Mouse (Mus musculus) MEL (cell line): ENCODE data around the gene Casq1. TPM values are rescaled to one million over a fixed set of nuclear protein-coding genes. Genes with fewer than 3 reads are reported as not detected.

Experiments
- DNase-seq: peaks from one replicate; pipeline ENCODE4 v3.0.0; 2011; ENCODE audit warnings: low read depth, low spot score
- H3K27ac ChIP-seq: 2 replicates; pipeline ENCODE4 v1.5.1; 2012; ENCODE audit warnings: low read depth, mild to moderate bottlenecking, control low read depth, low read length, moderate library complexity; ENCODE audit not compliant: control insufficient read depth
- H3K27me3 ChIP-seq, 2 experiments: fragments of 150-350 bp in 1 of 2; sonication (generic) in 1 of 2; 2 replicates each; pipeline ENCODE4 v1.6.1; 2012; ENCODE audit warnings: low read length in 2 of 2, mild to moderate bottlenecking in 2 of 2, improper control_type of control experiment in 1 of 2, moderate library complexity in 1 of 2; ENCODE audit not compliant: insufficient read depth in 2 of 2, control insufficient read depth in 1 of 2
- H3K36me3 ChIP-seq, 2 experiments: 2 replicates each; pipeline ENCODE4 v1.6.1; 2012 to 2014; ENCODE audit warnings: low read length in 2 of 2, improper control_type of control experiment in 1 of 2, inconsistent platforms in 1 of 2, mild to moderate bottlenecking in 1 of 2; ENCODE audit not compliant: insufficient read depth in 2 of 2, control insufficient read depth in 1 of 2
- H3K4me1 ChIP-seq, 2 experiments: fragments of 150-350 bp in 1 of 2; sonication (generic) in 1 of 2; 2 replicates each; pipeline ENCODE4 v1.6.1; 2012; ENCODE audit warnings: low read length in 2 of 2, improper control_type of control experiment in 1 of 2, mild to moderate bottlenecking in 1 of 2; ENCODE audit not compliant: insufficient read depth in 2 of 2, control insufficient read depth in 1 of 2
- H3K4me3 ChIP-seq, 2 experiments: fragments of 150-350 bp in 1 of 2; sonication (generic) in 1 of 2; 2 replicates each; pipeline ENCODE4 v1.5.1; 2012; ENCODE audit warnings: low read depth in 2 of 2, low read length in 2 of 2, mild to moderate bottlenecking in 2 of 2, moderate library complexity in 2 of 2, control low read depth in 1 of 2, improper control_type of control experiment in 1 of 2; ENCODE audit not compliant: control insufficient read depth in 1 of 2, insufficient read depth in 1 of 2
- H3K79me2 ChIP-seq: 2 replicates; pipeline ENCODE4 v1.6.1; 2012; ENCODE audit warnings: mild to moderate bottlenecking, low read length, moderate library complexity; ENCODE audit not compliant: control insufficient read depth, poor library complexity, insufficient read depth
- H3K9ac ChIP-seq: 2 replicates; pipeline ENCODE4 v1.6.1; 2012; ENCODE audit warnings: low read depth, mild to moderate bottlenecking, control low read depth, low read length, moderate library complexity; ENCODE audit not compliant: control insufficient read depth, poor library complexity, severe bottlenecking
- H3K9me3 ChIP-seq: fragments of 150-350 bp; sonication (generic); replicated peaks from 2 replicates; pipeline ENCODE4 v1.6.1; 2012; ENCODE audit warnings: mild to moderate bottlenecking, low read length, improper control_type of control experiment, moderate library complexity; ENCODE audit not compliant: insufficient read depth
- BHLHE40 ChIP-seq: IDR thresholded peaks from 2 replicates; pipeline ENCODE4 v1.6.1; 2012; ENCODE audit warnings: low read depth, mild to moderate bottlenecking, inconsistent platforms, low read length, improper control_type of control experiment, borderline replicate concordance
- CTCF ChIP-seq, 3 experiments: IDR thresholded peaks in 2 of 3; conservative IDR thresholded peaks in 1 of 3; 2 replicates each; pipeline ENCODE4 v1.5.1; 2011 to 2012; ENCODE audit warnings: low read length in 3 of 3, low read depth in 2 of 3, mild to moderate bottlenecking in 2 of 3, improper control_type of control experiment in 1 of 3, inconsistent platforms in 1 of 3, mixed read lengths in 1 of 3, moderate library complexity in 1 of 3; ENCODE audit not compliant: control insufficient read depth in 1 of 3, insufficient read depth in 1 of 3, poor library complexity in 1 of 3, severe bottlenecking in 1 of 3
- ELF1 ChIP-seq: IDR thresholded peaks from 2 replicates; pipeline ENCODE4 v1.6.1; 2014; ENCODE audit warnings: low read depth, mild to moderate bottlenecking, inconsistent platforms, low read length, improper control_type of control experiment, moderate library complexity
- EP300 ChIP-seq, 2 experiments: IDR thresholded peaks; 2 replicates each; pipeline ENCODE4 v1.6.1; 2011; ENCODE audit warnings: improper control_type of control experiment in 2 of 2, low read length in 2 of 2, low read depth in 1 of 2, mild to moderate bottlenecking in 1 of 2
- GABPA ChIP-seq: IDR thresholded peaks from 2 replicates; pipeline ENCODE4 v1.6.1; 2012; ENCODE audit warnings: low read depth, mild to moderate bottlenecking, inconsistent platforms, low read length, improper control_type of control experiment, moderate library complexity
- GATA1 ChIP-seq: IDR thresholded peaks from 2 replicates; pipeline ENCODE4 v1.6.1; 2011; ENCODE audit warnings: low read depth, low read length, improper control_type of control experiment
- JUND ChIP-seq: IDR thresholded peaks from 2 replicates; pipeline ENCODE4 v1.6.1; 2011; ENCODE audit warnings: low read depth, mild to moderate bottlenecking, improper control_type of control experiment, low read length
- KAT2A ChIP-seq: conservative IDR thresholded peaks from 2 replicates; pipeline ENCODE4 v1.6.1; 2012; ENCODE audit warnings: low read depth, low read length, improper control_type of control experiment, inconsistent platforms
- MAFK ChIP-seq: IDR thresholded peaks from 2 replicates; pipeline ENCODE4 v1.6.1; 2011; ENCODE audit warnings: low read depth, mild to moderate bottlenecking, low read length, improper control_type of control experiment, borderline replicate concordance
- MAX ChIP-seq: IDR thresholded peaks from 2 replicates; pipeline ENCODE4 v1.6.1; 2011; ENCODE audit warnings: low read length, improper control_type of control experiment
- MAZ ChIP-seq: IDR thresholded peaks from 2 replicates; pipeline ENCODE4 v1.6.1; 2012; ENCODE audit warnings: low read depth, mild to moderate bottlenecking, inconsistent platforms, low read length, improper control_type of control experiment
- MEF2A ChIP-seq: IDR thresholded peaks from 2 replicates; pipeline ENCODE4 v1.6.1; 2014; ENCODE audit warnings: low read depth, mild to moderate bottlenecking, inconsistent platforms, low read length, improper control_type of control experiment; ENCODE audit not compliant: poor library complexity, insufficient replicate concordance, severe bottlenecking; ENCODE audit errors: extremely low read depth
- MYB ChIP-seq: IDR thresholded peaks from 2 replicates; pipeline ENCODE4 v1.6.1; 2011; ENCODE audit warnings: mild to moderate bottlenecking, low read depth, low read length, improper control_type of control experiment
- MYC ChIP-seq: IDR thresholded peaks from 2 replicates; pipeline ENCODE4 v1.6.1; 2011; ENCODE audit warnings: low read depth, mild to moderate bottlenecking, low read length, improper control_type of control experiment, moderate library complexity
- NRF1 ChIP-seq: IDR thresholded peaks from 2 replicates; pipeline ENCODE4 v1.6.1; 2014; ENCODE audit warnings: low read depth, mild to moderate bottlenecking, inconsistent platforms, low read length, improper control_type of control experiment, moderate library complexity; ENCODE audit not compliant: poor library complexity, insufficient read depth, severe bottlenecking
- POLR2AphosphoS5 ChIP-seq: IDR thresholded peaks from 2 replicates; pipeline ENCODE4 v1.6.1; 2012; ENCODE audit warnings: low read depth, borderline replicate concordance, mild to moderate bottlenecking, inconsistent platforms, low read length, moderate library complexity, mixed read lengths
- RAD21 ChIP-seq: IDR thresholded peaks from 2 replicates; pipeline ENCODE4 v1.6.1; 2011; ENCODE audit warnings: mild to moderate bottlenecking, low read depth, low read length, improper control_type of control experiment
- SMC3 ChIP-seq: IDR thresholded peaks from 2 replicates; pipeline ENCODE4 v1.6.1; 2011; ENCODE audit warnings: low read depth, low read length, improper control_type of control experiment
- TCF12 ChIP-seq: IDR thresholded peaks from 2 replicates; pipeline ENCODE4 v1.6.1; 2014; ENCODE audit warnings: low read depth, mild to moderate bottlenecking, inconsistent platforms, low read length, improper control_type of control experiment, moderate library complexity
- UBTF ChIP-seq: IDR thresholded peaks from 2 replicates; pipeline ENCODE4 v1.6.1; 2012; ENCODE audit warnings: low read depth, mild to moderate bottlenecking, inconsistent platforms, low read length, improper control_type of control experiment, moderate library complexity, borderline replicate concordance; ENCODE audit not compliant: insufficient read depth
- USF1 ChIP-seq: IDR thresholded peaks from 2 replicates; pipeline ENCODE4 v1.6.1; 2014; ENCODE audit warnings: low read depth, mild to moderate bottlenecking, inconsistent platforms, low read length, improper control_type of control experiment, moderate library complexity
- ZKSCAN1 ChIP-seq: IDR thresholded peaks from 2 replicates; pipeline ENCODE4 v1.6.1; 2012; ENCODE audit warnings: low read depth, mild to moderate bottlenecking, inconsistent platforms, low read length, improper control_type of control experiment, moderate library complexity
- polyA plus RNA-seq, 2 experiments: library from polyadenylated mRNA; stranded (reverse) in 1 of 2; unstranded in 1 of 2; fragments of >175 nt in 1 of 2; fragments of >200 nt in 1 of 2; gene quantifications; 2 replicates each; pipeline versions ENCODE4 v1.2.1 to v1.2.4; 2012; ENCODE audit warnings: low replicate concordance in 2 of 2, low read depth in 1 of 2; ENCODE audit not compliant: insufficient read length in 2 of 2, insufficient read depth in 1 of 2, missing spikeins in 1 of 2
- total RNA-seq: library from RNA; depleted of rRNA; stranded (reverse); fragments of 300-350 nt; gene quantifications from 2 replicates; pipeline ENCODE4 v1.2.3, GENCODE M21; 2012

Gene Casq1
- total and polyA plus RNA-seq, 3 experiments, result 0.21 TPM; not detected in 2

- Histone ChIP-seq H3K27ac (no peak overlapping the region), H3K27me3 (no peaks in the 10 kb centered on the region), H3K4me3 (no peak overlapping the region), H3K9me3 (no peaks in the 10 kb centered on the region), H3K4me1 (peaks cover 3 to 7% of the 10 kb centered on the region in 2 experiments), H3K9ac (no peak overlapping the region), H3K36me3 (peaks cover 0 to 1% of the 10 kb centered on the region in 2 experiments; a peak in 1 of 4 replicates), H3K79me2 (no peaks in the 10 kb centered on the region)
- no peak for TF ChIP-seq MAFK
- no peak for TF ChIP-seq NRF1
- TF ChIP-seq USF1, result no peak
- TF ChIP-seq MYB, result no peak
- TF ChIP-seq ELF1, result no peak
- no peak for TF ChIP-seq JUND
- no peak for TF ChIP-seq GABPA
- TF ChIP-seq POLR2AphosphoS5, result no peak
- no peak for TF ChIP-seq EP300 (IDR thresholded peaks at IDR 0.05; ENCODE audit: low read depth in 1 of 2, low read length in 2 of 2)
- TF ChIP-seq KAT2A, result no peak
- no peak for TF ChIP-seq MAZ
- no peak for TF ChIP-seq ZKSCAN1
- TF ChIP-seq GATA1, result no peak
- DNase-seq, result no peak
Observed at GRCm38 (mm10) chr1:172201967-172202880, 17.4 kb downstream of the Casq1 start.

GRCm38 (mm10) chr1:172200871-172201447 is 18.7 kb downstream of the Casq1 start:
- TF ChIP-seq MYB (no peak), EP300 (IDR thresholded peaks at IDR 0.05; ENCODE audit: low read depth in 1 of 2, low read length in 2 of 2) (no peak), GABPA (no peak), TCF12 (no peak), NRF1 (no peak), RAD21 (no peak), MEF2A (no peak), CTCF (IDR thresholded peaks at IDR 0.05 in 2 of 3, conservative IDR thresholded peaks at IDR 0.05 in 1 of 3; ENCODE audit: control insufficient read depth in 1 of 3, insufficient read depth in 1 of 3, low read depth in 2 of 3, low read length in 3 of 3, poor library complexity in 1 of 3, severe bottlenecking in 1 of 3) (no peak), BHLHE40 (no peak), UBTF (no peak), SMC3 (no peak), MYC (no peak), MAX (no peak)
- no peak overlapping the region for H3K9ac ChIP-seq
- H3K4me3 ChIP-seq, result no peak overlapping the region
- H3K27ac ChIP-seq, result no peak overlapping the region
- peaks cover 3% of the 10 kb centered on the region in 2 experiments; a peak in 3 of 4 replicates for H3K4me1 ChIP-seq
- no peak for DNase-seq
- peaks cover 0 to 1% of the 10 kb centered on the region in 2 experiments; a peak in 1 of 4 replicates for H3K36me3 ChIP-seq
- no peaks in the 10 kb centered on the region for H3K79me2 ChIP-seq
- no peaks in the 10 kb centered on the region for H3K9me3 ChIP-seq
- no peaks in the 10 kb centered on the region for H3K27me3 ChIP-seq
